8 mouse cellular contexts compared by ENCODE assay signal in the genomic region with DNA sequence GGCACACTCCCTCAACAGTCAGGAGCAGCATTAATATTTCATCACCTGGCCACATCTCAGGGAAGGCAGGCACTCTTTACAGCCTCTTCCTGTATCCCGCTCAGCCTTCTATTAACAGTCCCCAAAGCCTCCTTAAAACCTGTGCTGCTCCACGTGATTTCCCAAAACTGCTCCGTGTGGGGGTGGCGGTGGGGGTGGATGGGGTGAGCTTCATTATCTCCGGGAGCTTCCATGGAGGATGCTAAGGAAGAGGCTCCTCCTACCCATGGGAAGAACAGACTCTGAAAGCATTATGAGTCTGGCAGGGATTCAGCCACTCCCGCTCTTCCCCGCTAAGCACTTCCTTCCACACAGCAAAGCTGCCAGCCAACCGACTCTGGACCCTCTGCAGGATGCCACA.
DNase-seq lines count a peak whose midpoint lies in the region; ATAC-seq and TF ChIP-seq lines count a peak whose summit lies in the region.

No protein-coding gene starts in this region.

- H3K27ac ChIP-seq in lung, embryonic 14.5 days (ENCODE audit: low read depth) = no peak overlapping the region

- H3K4me1 ChIP-seq in lung, embryonic 14.5 days (ENCODE audit: insufficient read depth) = 0 out of 2 replicates have a peak, but pooled peaks cover 4% of the 10 kb centered on the region

- H3K9ac ChIP-seq in lung, embryonic 14.5 days = no peak overlapping the region

- H3K9me3 ChIP-seq in lung, embryonic 14.5 days (ENCODE audit: low read depth, low read length) = no peaks in the 10 kb centered on the region

- WGBS in lung, embryonic 14.5 days = 27% methylated on average over 8 of the region's 8 CpGs

- ATAC-seq in lung, embryonic 14.5 days (ENCODE audit: insufficient read depth) = 0 out of 2 replicates have a peak, but pooled peaks have one; percentile 8
- ATAC-seq in CD4-positive, CD25-positive, alpha-beta regulatory T cell, adult 4 months = no peak
- no peak for ATAC-seq in inflammation-experienced regulatory T-cells, adult 6 months

- no peaks in the 10 kb centered on the region for H3K27me3 ChIP-seq in lung, embryonic 14.5 days (ENCODE audit: insufficient read depth, low read length)

- H3K36me3 ChIP-seq in lung, embryonic 14.5 days (ENCODE audit: insufficient read depth) = no peaks in the 10 kb centered on the region

- no peak overlapping the region for H3K4me3 ChIP-seq in lung, embryonic 14.5 days (ENCODE audit: low read depth, low read length)

- no peak overlapping the region for H3K4me2 ChIP-seq in lung, embryonic 14.5 days

- peak; percentile 67 for DNase-seq in lung, embryonic 14.5 days
- no peak for DNase-seq in lung, postnatal 25 days (ENCODE audit: low spot score)
- peak; percentile 54 to 55 for DNase-seq in cerebellum, postnatal 36 days
- peak; percentile 74 to 76 for DNase-seq in left cerebral cortex, adult 9 months (ENCODE audit: low spot score in 2 of 2)
- peak; percentile 83 for DNase-seq in right cerebral cortex, adult 18-20 months
- no peak for DNase-seq in ovary, postnatal 14 days (ENCODE audit: low spot score)

- TF ChIP-seq CTCF in lung, embryonic 14.5 days (IDR thresholded peaks at IDR 0.05; ENCODE audit: low read depth) = no peak

Comparison
In these comparisons a context has a peak if more than half of its experiments do, and no peak if none do; other contexts are left out.
1. DNase-seq: peak in lung, embryonic 14.5 days (single experiment), cerebellum, postnatal 36 days (2 of 2), left cerebral cortex, adult 9 months (2 of 2) and right cerebral cortex, adult 18-20 months (single experiment); none in lung, postnatal 25 days (single experiment) and ovary, postnatal 14 days (single experiment).